ENCODE assay signal across 8 mouse cellular contexts in the genomic region with DNA sequence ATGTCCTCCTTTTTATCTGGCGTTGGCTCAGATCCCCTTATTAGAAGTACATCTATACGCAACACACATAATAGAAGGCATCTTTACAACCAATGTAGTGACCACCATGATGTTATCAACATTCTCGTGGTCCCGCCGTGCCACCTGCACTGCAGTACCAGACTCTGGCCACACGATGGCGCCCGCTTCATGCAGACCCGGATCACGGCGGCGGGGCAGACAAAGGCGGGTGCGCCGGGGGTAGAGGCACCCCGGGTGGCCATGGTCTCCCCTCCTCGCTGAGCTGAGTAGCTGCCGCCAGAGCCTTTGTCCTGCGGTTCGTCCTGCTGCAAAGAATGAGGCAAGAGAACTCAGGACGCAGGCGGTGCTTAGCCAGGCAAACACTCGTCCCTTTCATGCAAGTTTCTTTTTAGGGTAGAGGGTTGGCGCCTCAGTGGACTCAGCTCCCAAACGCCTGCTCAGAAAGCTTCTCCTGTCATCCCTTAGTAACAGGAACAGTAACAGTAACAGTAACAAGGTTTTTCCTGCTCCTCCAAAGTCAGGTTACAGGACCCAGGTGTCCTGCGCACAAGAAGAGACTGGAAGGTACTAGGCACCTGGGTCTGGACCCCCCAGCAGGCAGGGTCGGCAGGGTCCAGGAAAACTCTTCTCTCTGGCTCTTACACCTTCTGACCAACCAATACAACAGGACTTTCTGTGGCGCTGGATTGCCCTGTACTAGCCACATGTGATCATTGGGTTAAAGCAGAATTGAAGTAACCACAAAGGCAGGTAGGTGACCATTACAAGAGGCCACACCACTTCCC. TPM values are rescaled to one million over a fixed set of nuclear protein-coding genes. Genes with fewer than 3 reads are reported as not detected.
DNase-seq lines count a peak whose midpoint lies in the region; ATAC-seq and TF ChIP-seq lines count a peak whose summit lies in the region.

No protein-coding gene starts in this region.

- intact Hi-C loops in gastrocnemius, adult 2 months (cut with DNase I), result loop anchor here (5.0 kb wide), 1 partner anchor 1253 kb away; no protein-coding TSS in a partner anchor

- peak overlapping the region; percentile 49 for H3K9ac ChIP-seq in hindbrain, postnatal 0 days (replicated peaks; ENCODE audit: low read length)

- H3K4me1 ChIP-seq in hindbrain, postnatal 0 days (ENCODE audit: insufficient read depth, low read length), result no peaks in the 10 kb centered on the region

- no peak; the same call in 1 of the 2 replicates for TF ChIP-seq CTCF in gastrocnemius, adult 2 months (IDR thresholded peaks at IDR 0.05)
- TF ChIP-seq CTCF in hindbrain, postnatal 0 days (IDR thresholded peaks at IDR 0.05; ENCODE audit: low read depth), result peak; percentile 100

- no peaks in the 10 kb centered on the region for H3K9me3 ChIP-seq in hindbrain, postnatal 0 days (ENCODE audit: low read length)

- peak; percentile 87 for ATAC-seq in hindbrain, postnatal 0 days
- ATAC-seq in megakaryocyte progenitor cell, adult 5-6 weeks (replicated peaks; ENCODE audit: poor library complexity), result peak; percentile 98

- WGBS in hindbrain, postnatal 0 days, result 4% methylated on average over 28 of the region's 28 CpGs

- no peak overlapping the region for H3K27ac ChIP-seq in gastrocnemius, adult 2 months
- H3K27ac ChIP-seq in hindbrain, postnatal 0 days, result no peak overlapping the region

- H3K27me3 ChIP-seq in hindbrain, postnatal 0 days (ENCODE audit: insufficient read depth, low read length), result no peaks in the 10 kb centered on the region

- DNase-seq in ZHBTc4 (ENCODE audit: low read depth, low spot score), result peak; percentile 85
- peak; percentile 83 to 89 for DNase-seq in cerebellum, postnatal 4 days (ENCODE audit: low spot score in 2 of 2)
- DNase-seq in gastrocnemius, adult 2 months, result peak; percentile 81
- peak; percentile 85 for DNase-seq in hindbrain, postnatal 0 days (ENCODE audit: low spot score)
- peak; percentile 65 to 82 for DNase-seq in left cerebral cortex, adult 8-10 months (ENCODE audit: low spot score in 2 of 2)
- DNase-seq in right cerebral cortex, postnatal 14 days, result peak; percentile 86
- peak; percentile 55 to 73 for DNase-seq in urinary bladder, postnatal 36 days (ENCODE audit: low spot score in 2 of 2)

- peak overlapping the region; percentile 81 for H3K4me2 ChIP-seq in hindbrain, postnatal 0 days (ENCODE audit: low read depth, low read length)

- H3K36me3 ChIP-seq in hindbrain, postnatal 0 days (ENCODE audit: insufficient read depth, low read length), result no peaks in the 10 kb centered on the region

- H3K4me3 ChIP-seq in gastrocnemius, adult 2 months, result peak overlapping the region; percentile 66
- peak overlapping the region; percentile 51 for H3K4me3 ChIP-seq in hindbrain, postnatal 0 days (ENCODE audit: low read length)

RNA-seq across cellular contexts. Expression of a gene that starts 25.4 kb away (rescaled TPM):
- not detected for total RNA-seq in gastrocnemius, adult 2 months (2021)
- not detected in 2 replicates for total RNA-seq in hindbrain, postnatal 0 days (2014; rRNA removed)
- polyA plus RNA-seq in hindbrain, postnatal 0 days (2015; fragmentation: Nextera tagmentation; extraction: Ambion mirVana), result not detected in 2 replicates
- 1 to 10 TPM in 3 of 4 experiments, under 1 TPM in 1; 0.78 to 2.8 (median 1.2) TPM for total RNA-seq in left cerebral cortex, adult 8-10 months (2022)
- total RNA-seq in megakaryocyte progenitor cell, adult 5-6 weeks (2015), result not detected in 2 replicates
- total RNA-seq in megakaryocyte progenitor cell, adult 5-6 weeks (2017), result not detected in 2 replicates

RNA-seq across cellular contexts. Expression of a gene that starts 28.4 kb away (rescaled TPM):
- total RNA-seq in gastrocnemius, adult 2 months (2021), result not detected
- 32.2 and 32.3 TPM in 2 replicates for total RNA-seq in hindbrain, postnatal 0 days (2014; rRNA removed)
- 69.8 and 73.5 TPM in 2 replicates for polyA plus RNA-seq in hindbrain, postnatal 0 days (2015; fragmentation: Nextera tagmentation; extraction: Ambion mirVana)
- 10 to 100 TPM; 86.5 to 98.6 (median 91.1) TPM for total RNA-seq in left cerebral cortex, adult 8-10 months (2022)
- total RNA-seq in megakaryocyte progenitor cell, adult 5-6 weeks (2015), result 42.8 and 70.9 TPM in 2 replicates
- 24.3 and 29.1 TPM in 2 replicates for total RNA-seq in megakaryocyte progenitor cell, adult 5-6 weeks (2017)

Comparison
In these comparisons a context has a peak if more than half of its experiments do, and no peak if none do; other contexts are left out.
1. RNA of a gene that starts 28.4 kb away (total RNA-seq): 86.5 to 98.6 TPM in left cerebral cortex, adult 8-10 months, 24.3 to 70.9 TPM in megakaryocyte progenitor cell, adult 5-6 weeks and 32.2 to 32.3 TPM in hindbrain, postnatal 0 days; not detected in gastrocnemius, adult 2 months; every median in the first group is over 10 times any median in the second.
2. Peak in every context shown above with its lines, with median percentiles within 50 percentile points of each other: DNase-seq.